Mouse (Mus musculus) embryonic facial prominence, embryonic 15.5 days (tissue): ENCODE measurements around the gene Glud1. TPM values are rescaled to one million over a fixed set of nuclear protein-coding genes. Genes with fewer than 3 reads are reported as not detected.
A peak's percentile ranks its signal among the peaks of the same experiment; 100 is the strongest.

Experiments used
- ATAC-seq: fragments of 200-750 bp; cut with Nextera tagmentation; 2 replicates; pipeline ENCODE4 v1.8.0; 2017; ENCODE audit warnings: low read depth, moderate TSS enrichment; ENCODE audit not compliant: insufficient number of reproducible peaks, low FRiP score, low TSS enrichment
- H3K27ac ChIP-seq: fragments of 300-500 bp; sonication (generic); replicated peaks from 2 replicates; pipeline ENCODE4 v1.5.1; 2015; ENCODE audit warnings: mild to moderate bottlenecking, inconsistent platforms
- H3K27me3 ChIP-seq: fragments of 300-500 bp; sonication (generic); 2 replicates; pipeline ENCODE4 v1.6.1; 2015; ENCODE audit warnings: inconsistent platforms
- H3K36me3 ChIP-seq: fragments of 300-500 bp; sonication (generic); 2 replicates; pipeline ENCODE4 v1.6.1; 2015; ENCODE audit warnings: mild to moderate bottlenecking, inconsistent platforms
- H3K4me1 ChIP-seq: fragments of 300-500 bp; sonication (generic); 2 replicates; pipeline ENCODE4 v1.6.1; 2015; ENCODE audit warnings: inconsistent platforms
- H3K4me2 ChIP-seq: fragments of 300-500 bp; sonication (generic); replicated peaks from 2 replicates; pipeline ENCODE4 v1.6.1; 2015; ENCODE audit warnings: mild to moderate bottlenecking, inconsistent platforms
- H3K4me3 ChIP-seq: fragments of 300-500 bp; sonication (generic); replicated peaks from 2 replicates; pipeline ENCODE4 v1.5.1; 2015; ENCODE audit warnings: mild to moderate bottlenecking, inconsistent platforms
- H3K9ac ChIP-seq: fragments of 300-500 bp; sonication (generic); 2 replicates; pipeline ENCODE4 v1.6.1; 2015; ENCODE audit warnings: inconsistent platforms
- H3K9me3 ChIP-seq: fragments of 300-500 bp; sonication (generic); replicated peaks from 2 replicates; pipeline ENCODE4 v1.6.1; 2016; ENCODE audit warnings: inconsistent platforms
- WGBS: fragments of 180-500 bp; shearing (Covaris S2); methylation state at CpG from one replicate; pipeline ENCODE4 v1.1.7; 2015; 5-methylcytosine and 5-hydroxymethylcytosine counted together
- polyA plus RNA-seq: library from polyadenylated mRNA; unstranded; fragments of >200 nt; fragmentation: Nextera tagmentation; extraction: Ambion mirVana; gene quantifications from 2 replicates; pipeline ENCODE4 v1.2.1, GENCODE M21; 2015

The Glud1 gene
- polyA plus RNA-seq, 1 experiment from 2014 or later, result 73.8 TPM

- Histone ChIP-seq H3K9ac (no peak overlapping the region), H3K4me1 (no peaks in the 10 kb centered on the region), H3K4me3 (no peak overlapping the region), H3K27me3 (no peaks in the 10 kb centered on the region), H3K36me3 (no peaks in the 10 kb centered on the region), H3K9me3 (no peaks in the 10 kb centered on the region), H3K4me2 (no peak overlapping the region), H3K27ac (no peak overlapping the region)
- ATAC-seq, result no peak
- 92% methylated on average over 3 of the region's 3 CpGs for WGBS
These were observed 16.9 kb upstream of the Glud1 start for GRCm38 (mm10) chr14:34293641-34294040.

- Histone ChIP-seq H3K9me3 (no peaks in the 10 kb centered on the region), H3K36me3 (no peaks in the 10 kb centered on the region), H3K4me1 (no peaks in the 10 kb centered on the region), H3K9ac (no peak overlapping the region), H3K27ac (no peak overlapping the region), H3K4me2 (no peak overlapping the region), H3K4me3 (no peak overlapping the region), H3K27me3 (no peaks in the 10 kb centered on the region)
- no peak for ATAC-seq
- 85% methylated on average over 7 of the region's 7 CpGs for WGBS
These were observed 14.2 kb upstream of the Glud1 start for GRCm38 (mm10) chr14:34296350-34296749.

GRCm38 (mm10) chr14:34297038-34297437 lies 13.5 kb upstream of the Glud1 start:
- H3K4me3 ChIP-seq, result no peak overlapping the region
- no peaks in the 10 kb centered on the region for H3K9me3 ChIP-seq
- no peaks in the 10 kb centered on the region for H3K4me1 ChIP-seq
- H3K27ac ChIP-seq, result no peak overlapping the region
- ATAC-seq, result no peak
- no peak overlapping the region for H3K9ac ChIP-seq
- 58% methylated on average over 4 of the region's 4 CpGs for WGBS
- H3K27me3 ChIP-seq, result no peaks in the 10 kb centered on the region
- no peak overlapping the region for H3K4me2 ChIP-seq
- no peaks in the 10 kb centered on the region for H3K36me3 ChIP-seq

- Histone ChIP-seq H3K27ac (no peak overlapping the region), H3K27me3 (no peaks in the 10 kb centered on the region), H3K9ac (no peak overlapping the region), H3K9me3 (no peaks in the 10 kb centered on the region), H3K4me1 (no peaks in the 10 kb centered on the region), H3K36me3 (peaks cover 3% of the 10 kb centered on the region; the same call in 1 of the 2 replicates), H3K4me3 (no peak overlapping the region), H3K4me2 (no peak overlapping the region)
- WGBS, result 58% methylated on average over 2 of the region's 2 CpGs
- no peak for ATAC-seq
These were observed 12.9 kb upstream of the Glud1 start for GRCm38 (mm10) chr14:34297634-34298033.

- no peaks in the 10 kb centered on the region for H3K27me3 ChIP-seq
- no peak overlapping the region for H3K4me2 ChIP-seq
- H3K4me1 ChIP-seq, result no peaks in the 10 kb centered on the region
- H3K9ac ChIP-seq, result no peak overlapping the region
- H3K36me3 ChIP-seq, result peaks cover 3% of the 10 kb centered on the region; the same call in 1 of the 2 replicates
- WGBS, result 60% methylated on average over 11 of the region's 11 CpGs
- ATAC-seq, result no peak
- no peak overlapping the region for H3K27ac ChIP-seq
- no peak overlapping the region for H3K4me3 ChIP-seq
- H3K9me3 ChIP-seq, result no peaks in the 10 kb centered on the region
These were observed 11.4 kb upstream of the Glud1 start for GRCm38 (mm10) chr14:34298871-34299700.

- no peak overlapping the region for H3K4me2 ChIP-seq
- 80% methylated on average over 5 of the region's 5 CpGs for WGBS
- H3K27ac ChIP-seq, result no peak overlapping the region
- no peaks in the 10 kb centered on the region for H3K9me3 ChIP-seq
- no peaks in the 10 kb centered on the region for H3K4me1 ChIP-seq
- ATAC-seq, result no peak
- H3K27me3 ChIP-seq, result no peaks in the 10 kb centered on the region
- no peak overlapping the region for H3K4me3 ChIP-seq
- H3K36me3 ChIP-seq, result peaks cover 3% of the 10 kb centered on the region; the same call in 1 of the 2 replicates
- no peak overlapping the region for H3K9ac ChIP-seq
These were observed 7.8 kb upstream of the Glud1 start for GRCm38 (mm10) chr14:34302681-34303242.

GRCm38 (mm10) chr14:34303265-34303680 lies 7.3 kb upstream of the Glud1 start:
- H3K36me3 ChIP-seq, result peaks cover 3% of the 10 kb centered on the region; the same call in 1 of the 2 replicates
- no peak overlapping the region for H3K27ac ChIP-seq
- H3K27me3 ChIP-seq, result no peaks in the 10 kb centered on the region
- no peak overlapping the region for H3K9ac ChIP-seq
- no peak for ATAC-seq
- 38% methylated on average over 5 of the region's 5 CpGs for WGBS
- no peak overlapping the region for H3K4me3 ChIP-seq
- H3K9me3 ChIP-seq, result no peaks in the 10 kb centered on the region
- H3K4me1 ChIP-seq, result no peaks in the 10 kb centered on the region
- H3K4me2 ChIP-seq, result no peak overlapping the region

GRCm38 (mm10) chr14:34309266-34309665 lies 1.3 kb upstream of the Glud1 start:
- Histone ChIP-seq H3K4me1 (peaks cover 19% of the 10 kb centered on the region), H3K4me3 (no peak overlapping the region; the same call in 1 of the 2 replicates), H3K9ac (no peak overlapping the region), H3K27me3 (no peaks in the 10 kb centered on the region), H3K27ac (no peak overlapping the region), H3K4me2 (0 out of 2 replicates have a peak overlapping the region, but pooled peaks have one; percentile 69), H3K36me3 (no peaks in the 10 kb centered on the region), H3K9me3 (no peaks in the 10 kb centered on the region)
- 85% methylated on average over 4 of the region's 4 CpGs for WGBS
- no peak for ATAC-seq

- H3K27ac ChIP-seq, result peak overlapping the region; percentile 96
- 7% methylated on average over 5 of the region's 5 CpGs for WGBS
These were observed 657 bp upstream of the Glud1 start for GRCm38 (mm10) chr14:34309907-34310233.

GRCm38 (mm10) chr14:34311021-34311631 lies 599 bp downstream of the Glud1 start:
- under 1% methylated on average over 47 of the region's 47 CpGs for WGBS
- H3K27ac ChIP-seq, result peak overlapping the region; percentile 96
- H3K9me3 ChIP-seq, result no peaks in the 10 kb centered on the region
- peaks cover 19% of the 10 kb centered on the region for H3K4me1 ChIP-seq
- H3K9ac ChIP-seq, result peak overlapping the region; percentile 93
- H3K27me3 ChIP-seq, result no peaks in the 10 kb centered on the region
- peak overlapping the region; percentile 69 for H3K4me2 ChIP-seq
- H3K4me3 ChIP-seq, result peak overlapping the region; percentile 97
- no peaks in the 10 kb centered on the region for H3K36me3 ChIP-seq
- ATAC-seq, result peak; percentile 17; the same call in 1 of the 2 replicates

More at GRCm38 (mm10) chr14:34309907-34310233, 657 bp upstream of the Glud1 start:
- H3K4me3 ChIP-seq, result peak overlapping the region; percentile 97
- no peaks in the 10 kb centered on the region for H3K36me3 ChIP-seq
- peak overlapping the region; percentile 50 for H3K9ac ChIP-seq
- no peak for ATAC-seq
- H3K4me1 ChIP-seq, result peaks cover 19% of the 10 kb centered on the region
- H3K4me2 ChIP-seq, result peak overlapping the region; percentile 69
- no peaks in the 10 kb centered on the region for H3K27me3 ChIP-seq
- no peaks in the 10 kb centered on the region for H3K9me3 ChIP-seq

- Histone ChIP-seq H3K27ac (peak overlapping the region; percentile 96; the same call in 1 of the 2 replicates), H3K9me3 (no peaks in the 10 kb centered on the region), H3K9ac (peak overlapping the region; percentile 93), H3K4me1 (peaks cover 19% of the 10 kb centered on the region), H3K27me3 (no peaks in the 10 kb centered on the region), H3K4me2 (peak overlapping the region; percentile 69), H3K4me3 (peak overlapping the region; percentile 97), H3K36me3 (no peaks in the 10 kb centered on the region)
- 2% methylated on average over 4 of the region's 4 CpGs for WGBS
- ATAC-seq, result no peak
These were observed 1.2 kb downstream of the Glud1 start for GRCm38 (mm10) chr14:34311691-34312090.
